Mouse (Mus musculus): ENCODE measurements around the gene P2rx7.

The P2rx7 gene

GRCm38 (mm10) chr5:122726595-122726994 lies 82.9 kb downstream of the P2rx7 start:
- intact Hi-C loops (cut with DNase I) = loop anchor here (5.0 kb wide), 2 partner anchors 94 to 324 kb away; no protein-coding TSS in a partner anchor

- intact Hi-C loops (cut with DNase I) = loop anchor here (5.0 kb wide), 2 partner anchors 95 to 325 kb away; no protein-coding TSS in a partner anchor
Observed at GRCm38 (mm10) chr5:122727096-122727495, 83.4 kb downstream of the P2rx7 start.

- intact Hi-C loops (cut with DNase I) = no loop called here
Observed at GRCm38 (mm10) chr5:122730776-122731175, 87.1 kb downstream of the P2rx7 start.

GRCm38 (mm10) chr5:122731321-122731720 lies 87.6 kb downstream of the P2rx7 start:
- intact Hi-C loops (cut with DNase I) = no loop called here

GRCm38 (mm10) chr5:122731991-122732673 lies 88.4 kb downstream of the P2rx7 start:
- intact Hi-C loops (cut with DNase I) = no loop called here

- intact Hi-C loops (cut with DNase I) = no loop called here
Observed at GRCm38 (mm10) chr5:122733881-122734280, 90.2 kb downstream of the P2rx7 start.

GRCm38 (mm10) chr5:122735853-122736252 lies 92.1 kb downstream of the P2rx7 start:
- intact Hi-C loops (cut with DNase I) = no loop called here

- intact Hi-C loops (cut with DNase I) = no loop called here
Observed at GRCm38 (mm10) chr5:122736761-122737160, 93.0 kb downstream of the P2rx7 start.

Small RNA genes within 50 kb of the gene (microRNA-seq; reads per million reads assigned to microRNA genes)
- gene Mir8115 = 0 reads per million in 2 experiments

All from adrenal gland (tissue).